Mouse (Mus musculus) intestine, postnatal 0 days (tissue): ENCODE results near the gene Csdc2. TPM values are rescaled to one million over a fixed set of nuclear protein-coding genes. Genes with fewer than 3 reads are reported as not detected.
A peak's percentile ranks its signal among the peaks of the same experiment; 100 is the strongest.

Experiments used
- ATAC-seq: fragments of 200-750 bp; cut with Nextera tagmentation; 2 replicates; pipeline ENCODE4 v1.8.0; 2017; ENCODE audit warnings: mild to moderate bottlenecking, moderate TSS enrichment, moderate library complexity
- H3K27ac ChIP-seq: fragments of 300-500 bp; sonication (generic); 2 replicates; pipeline ENCODE4 v1.5.1; 2014; ENCODE audit warnings: mild to moderate bottlenecking, low read depth, low read length, moderate library complexity
- H3K27me3 ChIP-seq: fragments of 300-500 bp; sonication (generic); replicated peaks from 2 replicates; pipeline ENCODE4 v1.6.1; 2014; ENCODE audit warnings: low read length, mixed read lengths; ENCODE audit not compliant: control insufficient read depth, insufficient read depth
- H3K36me3 ChIP-seq: fragments of 300-500 bp; sonication (generic); 2 replicates; pipeline ENCODE4 v1.6.1; 2014; ENCODE audit warnings: mild to moderate bottlenecking, moderate library complexity; ENCODE audit not compliant: control insufficient read depth, insufficient read depth
- H3K4me1 ChIP-seq: fragments of 300-500 bp; sonication (generic); replicated peaks from 2 replicates; pipeline ENCODE4 v1.6.1; 2014; ENCODE audit warnings: antibody characterized with exemption, low read length, mixed read lengths; ENCODE audit not compliant: control insufficient read depth, insufficient read depth
- H3K4me2 ChIP-seq: fragments of 300-500 bp; sonication (generic); replicated peaks from 2 replicates; pipeline ENCODE4 v1.6.1; 2014; ENCODE audit warnings: low read depth, mild to moderate bottlenecking, moderate library complexity
- H3K4me3 ChIP-seq: fragments of 300-500 bp; sonication (generic); 2 replicates; pipeline ENCODE4 v1.5.1; 2014; ENCODE audit warnings: low read depth, low read length
- H3K9ac ChIP-seq: fragments of 300-500 bp; sonication (generic); 2 replicates; pipeline ENCODE4 v1.6.1; 2014; ENCODE audit warnings: mild to moderate bottlenecking, low read depth, low read length
- H3K9me3 ChIP-seq: fragments of 300-500 bp; sonication (generic); 2 replicates; pipeline ENCODE4 v1.6.1; 2016; ENCODE audit warnings: mixed run types; ENCODE audit not compliant: control insufficient read depth
- CTCF ChIP-seq: sonication (generic); IDR thresholded peaks from 2 replicates; pipeline ENCODE4 v1.5.1; 2016; ENCODE audit warnings: low read depth, mild to moderate bottlenecking, control low read depth, antibody characterized with exemption, moderate library complexity
- WGBS: fragments of 180-500 bp; shearing (Covaris S2); extraction: QIAGEN DNeasy Blood & Tissue Kit; methylation state at CpG from one replicate; pipeline ENCODE4 v1.1.7; 2014; 5-methylcytosine and 5-hydroxymethylcytosine counted together
- polyA plus RNA-seq: library from polyadenylated mRNA; unstranded; fragments of >200 nt; fragmentation: Nextera tagmentation; extraction: Ambion mirVana; gene quantifications from 2 replicates; pipeline ENCODE4 v1.2.1, GENCODE M21; 2015

Csdc2 gene
- polyA plus RNA-seq, 1 experiment from 2014 or later = 4.9 TPM

DNA sequence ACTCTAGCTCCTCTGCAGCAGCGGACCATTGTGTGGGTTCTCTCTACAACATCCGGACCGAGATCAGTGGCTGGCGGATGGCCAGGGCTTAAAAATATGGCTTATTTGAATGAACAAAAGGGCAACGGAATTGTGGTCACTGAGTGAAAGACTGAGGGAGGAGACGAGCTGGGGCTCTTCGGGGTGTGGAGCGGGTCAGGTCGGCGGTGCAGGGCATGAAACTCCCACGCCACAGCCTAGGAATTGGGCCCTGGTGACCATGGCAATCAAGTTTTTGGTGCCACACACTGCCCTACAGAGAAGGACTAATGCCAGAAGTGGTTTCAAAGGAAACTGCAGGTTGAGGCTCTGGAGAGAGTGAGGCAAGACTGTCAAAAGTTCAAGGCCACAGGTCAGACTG, 8.3 kb upstream of the Csdc2 start:
- no peaks in the 10 kb centered on the region for H3K4me1 ChIP-seq
- H3K4me3 ChIP-seq = no peak overlapping the region
- no peak overlapping the region for H3K27ac ChIP-seq
- no peak overlapping the region for H3K9ac ChIP-seq
- H3K27me3 ChIP-seq = no peaks in the 10 kb centered on the region
- H3K4me2 ChIP-seq = no peak overlapping the region
- 55% methylated on average over 11 of the region's 11 CpGs for WGBS
- no peaks in the 10 kb centered on the region for H3K9me3 ChIP-seq
- ATAC-seq = no peak
- TF ChIP-seq CTCF = no peak
- H3K36me3 ChIP-seq = no peaks in the 10 kb centered on the region

DNA sequence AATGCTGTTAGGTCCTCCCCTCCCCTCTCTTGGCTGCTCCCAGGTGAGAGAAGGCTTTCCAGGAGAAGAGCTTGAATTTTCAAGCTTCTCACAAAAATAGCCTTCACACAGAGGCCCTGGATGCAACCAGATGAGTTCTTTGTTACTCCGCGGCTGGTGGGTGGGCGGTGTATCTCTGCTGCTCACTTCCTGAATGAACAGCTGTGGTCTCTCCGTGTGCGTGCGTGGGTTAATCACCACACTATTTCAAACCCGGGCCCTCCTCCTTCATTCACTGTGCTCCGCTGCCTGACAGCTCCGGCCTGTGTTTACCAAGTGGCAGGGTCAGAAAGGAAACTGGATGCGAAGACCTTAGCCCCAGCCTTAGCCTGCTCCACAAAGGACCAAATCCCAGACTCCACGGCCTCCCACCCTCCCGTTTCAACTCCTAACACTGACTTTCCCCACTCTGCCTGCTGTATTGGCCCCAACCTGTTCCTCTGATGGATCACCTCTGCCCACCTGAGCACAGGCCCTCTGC, 3.5 kb upstream of the Csdc2 start:
- H3K4me3 ChIP-seq = no peak overlapping the region
- peaks cover 8% of the 10 kb centered on the region; the same call in 1 of the 2 replicates for H3K27me3 ChIP-seq
- H3K9me3 ChIP-seq = no peaks in the 10 kb centered on the region
- H3K27ac ChIP-seq = no peak overlapping the region
- ATAC-seq = no peak
- no peak overlapping the region for H3K4me2 ChIP-seq
- 28% methylated on average over 12 of the region's 12 CpGs for WGBS
- H3K9ac ChIP-seq = no peak overlapping the region
- H3K36me3 ChIP-seq = no peaks in the 10 kb centered on the region
- 0 out of 2 replicates have a peak, but pooled peaks cover 2% of the 10 kb centered on the region for H3K4me1 ChIP-seq
- no peak for TF ChIP-seq CTCF

DNA sequence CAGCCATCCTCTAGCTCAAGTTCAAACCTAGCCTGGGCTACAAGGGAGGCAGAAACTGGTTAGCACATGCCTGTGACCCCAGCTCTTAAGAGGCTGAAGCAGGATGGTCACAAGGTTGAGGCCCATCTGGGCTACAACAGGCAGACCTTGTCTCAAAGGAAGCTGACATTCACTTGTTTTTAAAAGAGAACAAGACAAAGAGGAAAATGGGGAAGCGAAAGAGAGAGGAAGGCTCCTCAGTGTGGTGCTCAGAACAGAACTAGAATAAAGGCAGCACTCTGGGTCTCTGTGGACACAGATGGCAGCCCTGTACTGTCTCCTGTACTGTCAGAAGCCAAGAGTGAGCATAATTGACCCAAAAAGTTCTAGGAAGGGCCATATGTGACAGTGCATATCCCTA, 2.6 kb upstream of the Csdc2 start:
- WGBS = 100% methylated on average over 1 of the region's 1 CpGs
- H3K4me2 ChIP-seq = no peak overlapping the region
- no peaks in the 10 kb centered on the region for H3K9me3 ChIP-seq
- TF ChIP-seq CTCF = no peak
- no peak overlapping the region for H3K4me3 ChIP-seq
- H3K4me1 ChIP-seq = 0 out of 2 replicates have a peak, but pooled peaks cover 2% of the 10 kb centered on the region
- no peak for ATAC-seq
- no peaks in the 10 kb centered on the region for H3K36me3 ChIP-seq
- no peak overlapping the region for H3K27ac ChIP-seq
- no peak overlapping the region for H3K9ac ChIP-seq
- H3K27me3 ChIP-seq = peaks cover 13% of the 10 kb centered on the region; the same call in 1 of the 2 replicates

DNA sequence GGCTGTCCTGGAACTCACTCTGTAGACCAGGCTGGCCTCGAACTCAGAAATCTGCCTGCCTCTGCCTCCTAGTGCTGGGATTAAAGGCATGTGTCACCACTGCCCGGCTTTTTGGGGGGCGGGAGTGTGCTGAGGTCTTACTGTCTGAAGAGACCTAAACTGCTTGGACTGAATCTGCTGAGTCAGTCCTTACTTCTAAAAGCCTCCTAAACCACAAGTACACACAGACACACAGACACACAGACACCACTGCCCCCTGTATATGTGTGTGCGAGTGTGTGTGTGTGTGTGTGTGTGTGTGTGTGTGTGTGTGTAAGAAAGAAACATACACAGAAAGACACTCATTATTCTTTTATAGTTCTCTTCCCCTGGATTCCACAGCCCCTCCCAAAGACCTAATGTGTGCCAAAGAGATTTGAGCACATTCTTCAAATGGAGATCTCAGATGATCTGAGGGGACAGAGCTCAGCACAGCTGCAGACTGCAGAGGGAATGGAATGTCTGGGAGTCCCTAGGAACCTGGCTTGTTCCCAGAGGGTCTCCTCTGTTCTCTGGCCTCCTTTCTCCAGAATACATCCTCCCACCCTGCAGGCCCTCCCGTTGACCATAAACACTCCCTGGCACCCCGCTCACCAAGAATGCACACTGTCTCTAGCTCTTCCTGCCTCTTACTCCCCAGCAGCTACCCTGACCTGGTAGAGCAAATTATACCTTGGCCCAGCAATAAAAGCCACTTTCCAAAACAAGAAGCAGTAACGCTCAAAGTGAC, 506 bp upstream of the Csdc2 start:
- peak overlapping the region; percentile 35 for H3K4me3 ChIP-seq
- no peaks in the 10 kb centered on the region for H3K36me3 ChIP-seq
- H3K27ac ChIP-seq = no peak overlapping the region
- WGBS = 53% methylated on average over 7 of the region's 7 CpGs
- peaks cover 13% of the 10 kb centered on the region; the same call in 1 of the 2 replicates for H3K27me3 ChIP-seq
- ATAC-seq = no peak
- no peak for TF ChIP-seq CTCF
- H3K9ac ChIP-seq = no peak overlapping the region; the same call in 1 of the 2 replicates
- 0 out of 2 replicates have a peak, but pooled peaks cover 2% of the 10 kb centered on the region for H3K4me1 ChIP-seq
- peak overlapping the region; percentile 62 for H3K4me2 ChIP-seq
- no peaks in the 10 kb centered on the region for H3K9me3 ChIP-seq

DNA sequence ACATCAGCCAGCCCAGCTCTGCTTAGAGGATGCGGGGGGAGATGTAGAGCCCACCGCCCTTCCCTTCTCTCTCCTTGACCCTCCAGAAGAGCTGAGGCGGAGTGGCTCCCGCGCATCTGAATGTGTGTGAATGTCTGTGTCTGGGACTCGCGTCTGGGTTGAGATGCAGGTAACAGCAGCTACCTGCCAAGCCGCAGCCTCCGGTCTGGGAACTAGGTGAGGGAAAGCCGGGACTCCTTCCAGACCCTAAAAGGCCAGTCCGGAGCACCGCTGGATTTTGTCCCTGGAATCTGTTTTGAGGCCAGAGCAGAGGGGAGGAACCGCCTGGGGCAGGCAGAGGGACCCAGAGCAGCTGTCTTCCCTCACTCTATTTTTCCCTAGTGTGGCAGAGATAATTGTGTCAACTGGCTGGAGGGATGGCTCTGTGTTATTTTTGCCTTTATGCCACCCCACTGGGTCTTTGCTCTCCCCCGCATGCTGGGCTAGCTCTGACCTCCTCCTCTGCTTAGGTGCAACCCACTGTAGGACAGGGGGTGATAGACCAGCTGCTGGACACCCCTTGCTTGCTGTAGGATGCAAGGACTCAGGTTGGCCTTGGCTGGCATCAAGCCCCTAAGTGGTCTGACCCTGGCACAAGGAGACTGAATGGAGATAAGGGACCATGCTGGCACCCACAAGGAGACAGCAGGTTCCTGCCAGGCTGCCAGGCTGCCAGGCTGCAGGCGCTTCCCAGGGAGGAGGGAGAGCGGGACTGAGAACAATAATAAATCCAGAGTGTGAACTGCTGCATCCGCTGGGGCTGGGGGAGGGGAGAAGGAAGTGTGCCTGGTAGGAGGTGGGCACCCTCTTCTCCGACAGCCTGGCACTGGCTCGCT, 776 bp downstream of the Csdc2 start:
- Histone ChIP-seq H3K4me3 (peak overlapping the region; percentile 35), H3K27me3 (peaks cover 13% of the 10 kb centered on the region; the same call in 1 of the 2 replicates), H3K9me3 (no peaks in the 10 kb centered on the region), H3K4me1 (0 out of 2 replicates have a peak, but pooled peaks cover 2% of the 10 kb centered on the region), H3K4me2 (peak overlapping the region; percentile 62), H3K9ac (peak overlapping the region; percentile 11; the same call in 1 of the 2 replicates), H3K36me3 (no peaks in the 10 kb centered on the region), H3K27ac (peak overlapping the region; percentile 28; the same call in 1 of the 2 replicates)
- no peak for ATAC-seq
- no peak for TF ChIP-seq CTCF
- 16% methylated on average over 19 of the region's 19 CpGs for WGBS

DNA sequence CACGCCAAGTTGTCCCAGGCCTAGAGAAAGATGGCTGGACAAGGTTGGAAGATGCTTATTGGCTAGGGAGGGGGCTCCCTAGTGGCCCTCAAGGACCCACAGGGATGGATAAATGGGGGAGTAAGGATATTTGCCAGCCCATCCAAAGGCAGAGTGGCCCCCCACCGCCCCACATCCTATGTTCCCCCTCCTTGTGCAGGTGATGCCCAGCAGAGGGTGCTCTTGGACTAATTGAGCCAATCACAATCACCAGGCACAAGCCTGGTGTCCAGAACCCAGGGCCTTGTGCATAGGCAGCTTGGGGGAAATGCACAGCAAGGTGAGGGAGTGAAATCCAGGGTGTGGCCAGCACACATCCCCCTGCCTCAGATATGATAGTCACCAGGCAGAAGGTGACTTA, 1.7 kb downstream of the Csdc2 start:
- Histone ChIP-seq H3K4me2 (no peak overlapping the region), H3K27me3 (peaks cover 13% of the 10 kb centered on the region; the same call in 1 of the 2 replicates), H3K27ac (no peak overlapping the region), H3K9ac (no peak overlapping the region), H3K4me3 (no peak overlapping the region), H3K36me3 (no peaks in the 10 kb centered on the region), H3K9me3 (no peaks in the 10 kb centered on the region), H3K4me1 (0 out of 2 replicates have a peak, but pooled peaks cover 2% of the 10 kb centered on the region)
- ATAC-seq = no peak; the same call in 1 of the 2 replicates
- WGBS = 51% methylated on average over 2 of the region's 2 CpGs
- TF ChIP-seq CTCF = peak; percentile 78
